ENCODE assay signal across 7 mouse cellular contexts in the genomic region with DNA sequence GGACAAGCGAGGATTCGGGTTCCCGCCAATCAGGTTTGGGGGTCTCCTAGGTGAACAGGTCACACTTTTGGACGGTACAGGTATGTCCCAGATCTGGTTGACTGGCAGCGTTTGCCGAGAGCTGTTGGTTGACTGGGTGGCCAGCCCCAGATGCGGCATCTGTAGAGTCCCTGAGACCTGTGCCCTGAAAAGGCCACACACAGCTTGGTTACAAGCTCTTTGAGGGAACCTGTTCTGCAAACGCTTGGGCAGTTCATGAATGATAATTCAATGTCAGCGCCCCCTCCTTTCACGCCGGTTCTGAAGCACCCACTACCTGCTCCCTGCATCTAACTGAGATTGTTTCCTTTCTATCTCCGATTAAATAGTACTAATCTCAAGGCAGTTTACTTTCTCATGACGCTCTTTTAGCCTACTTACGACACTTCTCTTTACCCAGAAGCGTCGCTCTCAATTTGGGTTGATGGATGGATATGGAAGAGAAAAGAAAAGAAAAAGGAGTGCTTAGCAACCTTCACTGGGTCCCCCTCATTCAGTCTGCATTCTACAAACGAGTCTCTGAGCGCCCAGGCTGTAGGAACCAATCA. TPM values are rescaled to one million over a fixed set of nuclear protein-coding genes. Genes with fewer than 3 reads are reported as not detected.
A peak's percentile ranks its signal among the peaks of the same experiment; 100 is the strongest.
DNase-seq lines count a peak whose midpoint lies in the region; ATAC-seq and TF ChIP-seq lines count a peak whose summit lies in the region.

No protein-coding gene starts in this region.

- H3K27ac ChIP-seq in thymus, adult 2 months (ENCODE audit: control insufficient read depth, insufficient read depth, low read length), result no peak overlapping the region
- H3K27ac ChIP-seq in intestine, embryonic 15.5 days, result peak overlapping the region; percentile 79
- no peak overlapping the region for H3K27ac ChIP-seq in midbrain, embryonic 13.5 days

- ATAC-seq in intestine, embryonic 15.5 days, result peak; percentile 72
- peak; percentile 69 for ATAC-seq in midbrain, embryonic 13.5 days

- no peak for DNase-seq in thymus, adult 2 months
- DNase-seq in thymus, adult 18-20 months, result no peak
- peak; percentile 11 for DNase-seq in embryo, embryonic 11.5 days (ENCODE audit: low read depth, low spot score)
- DNase-seq in thymus, postnatal 14 days, result no peak
- no peak for DNase-seq in adrenal gland, adult 18-20 months (ENCODE audit: low spot score in 2 of 2)

- peak overlapping the region; percentile 73 for H3K4me2 ChIP-seq in intestine, embryonic 15.5 days (replicated peaks)
- H3K4me2 ChIP-seq in midbrain, embryonic 13.5 days (replicated peaks), result peak overlapping the region; percentile 72

- H3K4me3 ChIP-seq in thymus, adult 2 months (ENCODE audit: control insufficient read depth, insufficient read depth, low read length), result peak overlapping the region; percentile 96
- H3K4me3 ChIP-seq in intestine, embryonic 15.5 days (replicated peaks), result peak overlapping the region; percentile 53
- peak overlapping the region; percentile 64 for H3K4me3 ChIP-seq in midbrain, embryonic 13.5 days (replicated peaks)

- 0 out of 2 replicates have a peak, but pooled peaks cover 2% of the 10 kb centered on the region for H3K4me1 ChIP-seq in thymus, adult 2 months (replicated peaks; ENCODE audit: control insufficient read depth, insufficient read depth, low read length)
- H3K4me1 ChIP-seq in intestine, embryonic 15.5 days (replicated peaks), result 0 out of 2 replicates have a peak, but pooled peaks cover 3% of the 10 kb centered on the region
- H3K4me1 ChIP-seq in midbrain, embryonic 13.5 days (replicated peaks), result peaks cover 15% of the 10 kb centered on the region; the same call in 1 of the 2 replicates

- no peak for TF ChIP-seq CTCF in thymus, adult 2 months (IDR thresholded peaks at IDR 0.05; ENCODE audit: borderline replicate concordance, control insufficient read depth, extremely low read depth, insufficient read depth, low read length, poor library complexity)

- TF ChIP-seq POLR2A in thymus, adult 2 months (IDR thresholded peaks at IDR 0.05; ENCODE audit: control insufficient read depth, extremely low read depth, insufficient read depth, low read length, poor library complexity), result no peak

- peak overlapping the region; percentile 49 for H3K9ac ChIP-seq in intestine, embryonic 15.5 days
- peak overlapping the region; percentile 57 for H3K9ac ChIP-seq in midbrain, embryonic 13.5 days (replicated peaks)

- no peaks in the 10 kb centered on the region for H3K9me3 ChIP-seq in intestine, embryonic 15.5 days
- H3K9me3 ChIP-seq in midbrain, embryonic 13.5 days, result no peaks in the 10 kb centered on the region

- 2% methylated on average over 18 of the region's 18 CpGs for WGBS in thymus, adult 2 months
- 2% methylated on average over 18 of the region's 18 CpGs for WGBS in intestine, embryonic 15.5 days
- under 1% methylated on average over 18 of the region's 18 CpGs for WGBS in midbrain, embryonic 13.5 days

- no peaks in the 10 kb centered on the region for H3K27me3 ChIP-seq in thymus, adult 2 months (ENCODE audit: control insufficient read depth, insufficient read depth, low read length)
- no peaks in the 10 kb centered on the region for H3K27me3 ChIP-seq in intestine, embryonic 15.5 days (replicated peaks)
- H3K27me3 ChIP-seq in midbrain, embryonic 13.5 days, result no peaks in the 10 kb centered on the region

- no peaks in the 10 kb centered on the region for H3K36me3 ChIP-seq in thymus, adult 2 months (ENCODE audit: control insufficient read depth, insufficient read depth, low read length)
- no peaks in the 10 kb centered on the region for H3K36me3 ChIP-seq in intestine, embryonic 15.5 days
- no peaks in the 10 kb centered on the region for H3K36me3 ChIP-seq in midbrain, embryonic 13.5 days

RNA-seq across cellular contexts. Expression of gene Dct, which starts 37.9 kb away (rescaled TPM):
- polyA plus RNA-seq in thymus, adult 2 months (2012; rRNA removed), result 0.15 and 0.23 TPM in 2 replicates
- polyA plus RNA-seq in intestine, embryonic 15.5 days (2015; fragmentation: Nextera tagmentation; extraction: Ambion mirVana), result 1.4 and 1.5 TPM in 2 replicates
- 1.2 and 1.4 TPM in 2 replicates for polyA plus RNA-seq in midbrain, embryonic 13.5 days (2015; fragmentation: Nextera tagmentation; extraction: Ambion mirVana)
- under 1 TPM in 1 of 2 experiments, not detected in 1; 0.27 TPM for total RNA-seq in adrenal gland, adult 18-20 months (2021)

RNA-seq across cellular contexts. Expression of gene Tgds, which starts 42.7 kb away (rescaled TPM):
- polyA plus RNA-seq in thymus, adult 2 months (2012; rRNA removed), result 13.2 and 13.7 TPM in 2 replicates
- polyA plus RNA-seq in intestine, embryonic 15.5 days (2015; fragmentation: Nextera tagmentation; extraction: Ambion mirVana), result 30.2 and 34.0 TPM in 2 replicates
- polyA plus RNA-seq in midbrain, embryonic 13.5 days (2015; fragmentation: Nextera tagmentation; extraction: Ambion mirVana), result 20.8 and 21.0 TPM in 2 replicates
- total RNA-seq in adrenal gland, adult 18-20 months (2021), result 10 to 100 TPM; 13.9 TPM

RNA-seq across cellular contexts. Expression of gene Gpr180, which starts 47.1 kb away (rescaled TPM):
- polyA plus RNA-seq in thymus, adult 2 months (2012; rRNA removed), result 19.2 and 21.9 TPM in 2 replicates
- 47.3 and 49.0 TPM in 2 replicates for polyA plus RNA-seq in intestine, embryonic 15.5 days (2015; fragmentation: Nextera tagmentation; extraction: Ambion mirVana)
- polyA plus RNA-seq in midbrain, embryonic 13.5 days (2015; fragmentation: Nextera tagmentation; extraction: Ambion mirVana), result 33.4 and 34.6 TPM in 2 replicates
- 10 to 100 TPM; 21.1 to 27.3 TPM for total RNA-seq in adrenal gland, adult 18-20 months (2021)
